Mouse (Mus musculus) C2C12 (cell line): ENCODE data around the gene Syce3. TPM values are rescaled to one million over a fixed set of nuclear protein-coding genes. Genes with fewer than 3 reads are reported as not detected.

Experiments used
- H3K27me3 ChIP-seq: one replicate; pipeline ENCODE4 v1.6.1; 2011; ENCODE audit not compliant: control insufficient read depth, insufficient read depth, insufficient read length
- H3K36me3 ChIP-seq: one replicate; pipeline ENCODE4 v1.6.1; 2011; ENCODE audit not compliant: control insufficient read depth, insufficient read depth
- H3K4me3 ChIP-seq: one replicate; pipeline ENCODE4 v1.5.1; 2011; ENCODE audit warnings: mild to moderate bottlenecking, control low read depth; ENCODE audit not compliant: poor library complexity, insufficient read depth, severe bottlenecking
- H3K79me2 ChIP-seq: one replicate; pipeline ENCODE4 v1.6.1; 2011; ENCODE audit not compliant: control insufficient read depth, insufficient read depth
- H3K79me3 ChIP-seq: one replicate; pipeline ENCODE4 v1.6.1; 2011; ENCODE audit warnings: low read depth, control low read depth
- H3ac ChIP-seq: one replicate; pipeline ENCODE3; 2011; ENCODE audit warnings: low read depth; ENCODE audit not compliant: control insufficient read depth, insufficient read length
- CEBPB ChIP-seq: IDR thresholded peaks from one replicate; pipeline ENCODE4 v1.6.1; 2011; ENCODE audit warnings: low read depth, mild to moderate bottlenecking, control low read depth, moderate library complexity
- CTCF ChIP-seq: IDR thresholded peaks from one replicate; pipeline ENCODE4 v1.5.1; 2011; ENCODE audit not compliant: control insufficient read depth, insufficient read depth, insufficient read length
- FOSL1 ChIP-seq: IDR thresholded peaks from one replicate; pipeline ENCODE4 v1.8.0; 2011; ENCODE audit warnings: mild to moderate bottlenecking, low read length; ENCODE audit not compliant: poor library complexity, insufficient read depth, severe bottlenecking
- MAX ChIP-seq: IDR thresholded peaks from one replicate; pipeline ENCODE4 v1.6.1; 2011; ENCODE audit warnings: mild to moderate bottlenecking, control low read depth
- MYOD1 ChIP-seq: IDR thresholded peaks from one replicate; pipeline ENCODE4 v1.6.1; 2011; ENCODE audit warnings: low read depth; ENCODE audit not compliant: control insufficient read depth, insufficient read length
- MYOG ChIP-seq: IDR thresholded peaks from one replicate; pipeline ENCODE4 v1.6.1; 2011; ENCODE audit not compliant: control insufficient read depth, insufficient read length; ENCODE audit errors: extremely low read depth
- USF1 ChIP-seq: IDR thresholded peaks from one replicate; pipeline ENCODE4 v1.6.1; 2011; ENCODE audit warnings: low read depth, mild to moderate bottlenecking, control low read depth, moderate library complexity
- polyA plus RNA-seq: library from polyadenylated mRNA; unstranded; fragments of >200 nt; fragmentation: generic; extraction: Trizol; gene quantifications from one replicate; pipeline ENCODE4 v1.2.1, GENCODE M21; 2012; ENCODE audit warnings: missing spikeins

Syce3 gene
- polyA plus RNA-seq, 1 experiment, result not detected

DNA sequence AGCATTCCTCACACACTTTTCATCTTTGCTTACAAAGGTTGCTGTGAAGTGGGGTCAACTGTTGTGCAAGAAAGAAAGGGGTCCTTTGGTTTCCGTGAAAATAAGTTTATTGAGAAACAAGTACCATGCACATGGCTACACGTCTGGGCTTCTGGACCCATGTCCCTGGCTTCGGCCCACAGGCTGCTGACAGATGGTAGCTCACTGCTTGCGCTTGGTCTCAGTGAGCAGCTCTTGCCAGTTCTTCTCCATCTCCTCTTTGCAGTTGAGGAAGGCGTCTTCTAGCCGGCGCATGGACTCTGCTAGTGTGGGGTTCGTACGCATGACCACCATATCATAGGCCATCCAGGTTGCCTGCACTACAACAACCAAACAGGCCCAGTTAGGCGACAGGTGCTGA lies 20.2 kb downstream of the Syce3 start:
- TF ChIP-seq MYOG, result no peak
- no peak for TF ChIP-seq FOSL1
- TF ChIP-seq MAX, result no peak
- no peak for TF ChIP-seq CTCF
- no peak for TF ChIP-seq CEBPB
- TF ChIP-seq USF1, result no peak
- TF ChIP-seq MYOD1, result no peak
- peaks cover 75% of the 10 kb centered on the region for H3K27me3 ChIP-seq
- no peak overlapping the region for H3K4me3 ChIP-seq
- no peaks in the 10 kb centered on the region for H3K79me2 ChIP-seq
- no peaks in the 10 kb centered on the region for H3K79me3 ChIP-seq
- H3K36me3 ChIP-seq, result no peaks in the 10 kb centered on the region
- H3ac ChIP-seq, result no peak overlapping the region

DNA sequence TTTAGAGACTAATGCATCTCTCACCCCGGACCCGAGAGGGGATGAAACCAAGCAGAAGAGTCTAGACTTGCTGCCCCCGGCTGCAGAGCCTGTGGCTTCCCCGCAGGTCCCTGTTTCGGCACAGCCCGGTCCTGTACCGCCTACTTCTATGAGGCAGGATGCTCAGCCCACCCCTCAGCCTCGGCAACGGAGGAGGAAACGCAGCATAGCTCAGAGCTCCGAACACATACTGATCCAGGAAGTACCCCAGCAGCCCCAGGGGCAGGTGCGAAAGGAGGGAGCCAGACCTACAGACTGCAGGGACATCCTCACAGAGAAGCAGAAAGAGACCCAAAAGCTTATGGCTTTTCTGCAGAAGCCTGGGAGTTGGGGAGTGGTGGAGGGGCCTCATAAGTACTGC lies 23.2 kb downstream of the Syce3 start:
- H3K27me3 ChIP-seq, result peaks cover 94% of the 10 kb centered on the region

DNA sequence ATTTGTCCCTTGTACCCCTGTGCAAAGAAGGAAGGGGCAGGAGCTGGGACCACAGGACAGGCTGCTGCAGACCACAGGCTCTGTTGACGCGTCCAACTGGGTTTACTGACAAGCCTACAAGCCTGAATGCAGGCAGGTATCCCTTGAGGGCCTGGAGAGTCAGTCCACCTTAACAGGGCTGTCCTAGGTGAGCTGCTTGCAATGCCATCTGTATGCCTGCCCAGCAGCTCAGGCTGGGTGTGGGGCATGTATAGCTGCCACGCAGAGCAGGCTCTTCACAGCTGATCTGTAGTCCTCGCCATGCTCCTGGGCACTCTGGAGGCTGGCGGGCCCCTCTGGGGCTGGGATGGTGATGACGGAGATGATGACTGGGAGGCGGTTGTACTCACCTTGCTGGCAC lies 25.7 kb downstream of the Syce3 start, which contains the start of gene Klhdc7b:
Klhdc7b (plus strand) TSS at position 301 of the 400 bp plus-strand sequence.
- H3K4me3 ChIP-seq, result no peak within 1 kb of the TSS
- peaks cover 73% of the 10 kb centered on the region for H3K27me3 ChIP-seq

More for the DNA sequence above, 23.2 kb downstream of the Syce3 start:
- no peaks in the 10 kb centered on the region for H3K36me3 ChIP-seq
- H3K4me3 ChIP-seq, result no peak overlapping the region
- TF ChIP-seq CEBPB (no peak), FOSL1 (no peak), USF1 (no peak), CTCF (no peak), MAX (no peak), MYOD1 (no peak), MYOG (no peak)
- no peaks in the 10 kb centered on the region for H3K79me2 ChIP-seq
- H3K79me3 ChIP-seq, result no peaks in the 10 kb centered on the region
- H3ac ChIP-seq, result no peak overlapping the region

DNA sequence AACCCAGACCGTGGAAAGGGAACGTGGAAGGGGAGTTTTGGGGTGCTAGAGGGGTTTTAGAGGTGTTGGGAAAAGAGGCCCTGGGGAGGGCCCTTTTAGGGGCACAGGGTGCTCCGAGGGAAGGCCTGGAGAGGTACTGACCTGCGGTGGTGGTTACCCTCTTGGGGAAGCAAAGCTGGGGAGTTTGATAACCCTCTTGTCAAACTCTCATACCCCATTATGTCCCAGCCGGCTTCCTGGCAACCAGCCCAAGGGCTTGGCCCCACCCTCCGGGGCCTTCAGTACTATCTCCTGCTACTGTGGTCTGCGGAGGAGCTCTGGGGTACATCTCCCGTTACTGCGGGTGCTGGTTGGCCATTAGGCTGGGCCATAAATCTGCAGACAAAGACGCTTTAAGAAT lies 30.9 kb downstream of the Syce3 start:
- H3ac ChIP-seq, result no peak overlapping the region
- H3K36me3 ChIP-seq, result no peaks in the 10 kb centered on the region
- no peak overlapping the region for H3K4me3 ChIP-seq
- peaks cover 54% of the 10 kb centered on the region for H3K27me3 ChIP-seq
- no peaks in the 10 kb centered on the region for H3K79me2 ChIP-seq
- TF ChIP-seq MYOG, result no peak
- TF ChIP-seq CEBPB, result no peak
- TF ChIP-seq USF1, result no peak
- no peak for TF ChIP-seq MYOD1
- TF ChIP-seq MAX, result no peak
- TF ChIP-seq FOSL1, result no peak
- no peak for TF ChIP-seq CTCF
- no peaks in the 10 kb centered on the region for H3K79me3 ChIP-seq

More for the DNA sequence above, 25.7 kb downstream of the Syce3 start, which contains the start of gene Klhdc7b:
- TF ChIP-seq MYOD1 (no peak), MYOG (no peak)
- Histone ChIP-seq H3K36me3 (no peaks in the 10 kb centered on the region), H3ac (no peak within 1 kb of the TSS), H3K79me2 (no peaks in the 10 kb centered on the region), H3K79me3 (no peaks in the 10 kb centered on the region)

DNA sequence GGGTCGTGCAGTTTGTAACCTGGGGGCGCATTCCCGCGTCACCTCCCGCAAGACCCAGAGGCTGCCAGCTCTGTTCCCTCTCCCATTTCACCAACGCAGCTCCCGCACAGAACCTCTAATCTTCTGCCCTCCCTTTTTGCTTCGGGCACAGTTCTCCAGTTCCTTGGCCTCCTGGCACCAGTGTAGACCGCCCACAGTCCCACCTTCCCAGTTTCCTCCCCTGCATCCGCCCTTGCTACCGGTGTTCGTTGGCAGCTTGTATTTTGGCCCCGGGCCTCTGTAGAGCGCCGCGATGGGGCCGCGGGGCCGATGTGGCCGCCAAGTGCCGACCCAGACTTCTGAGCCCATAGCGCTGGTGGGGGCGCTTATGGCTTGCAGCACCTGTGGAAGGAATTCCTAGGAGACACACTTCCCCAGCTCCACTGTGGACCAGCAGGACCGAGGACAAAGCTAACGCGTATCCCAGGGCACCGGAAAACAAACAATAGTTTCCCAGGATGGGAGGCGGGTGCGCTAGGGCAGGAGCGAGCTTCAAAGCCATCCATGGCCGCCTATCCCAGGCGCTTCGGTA lies 31.4 kb downstream of the Syce3 start, which contains the start of gene Odf3b:
Odf3b (minus strand) TSS at position 452 of the 571 bp plus-strand sequence.
- Histone ChIP-seq H3K4me3 (no peak within 1 kb of the TSS), H3K27me3 (peaks cover 49% of the 10 kb centered on the region), H3K79me2 (no peaks in the 10 kb centered on the region), H3K36me3 (no peaks in the 10 kb centered on the region), H3K79me3 (no peaks in the 10 kb centered on the region), H3ac (no peak within 1 kb of the TSS)
- no peak for TF ChIP-seq MYOG

DNA sequence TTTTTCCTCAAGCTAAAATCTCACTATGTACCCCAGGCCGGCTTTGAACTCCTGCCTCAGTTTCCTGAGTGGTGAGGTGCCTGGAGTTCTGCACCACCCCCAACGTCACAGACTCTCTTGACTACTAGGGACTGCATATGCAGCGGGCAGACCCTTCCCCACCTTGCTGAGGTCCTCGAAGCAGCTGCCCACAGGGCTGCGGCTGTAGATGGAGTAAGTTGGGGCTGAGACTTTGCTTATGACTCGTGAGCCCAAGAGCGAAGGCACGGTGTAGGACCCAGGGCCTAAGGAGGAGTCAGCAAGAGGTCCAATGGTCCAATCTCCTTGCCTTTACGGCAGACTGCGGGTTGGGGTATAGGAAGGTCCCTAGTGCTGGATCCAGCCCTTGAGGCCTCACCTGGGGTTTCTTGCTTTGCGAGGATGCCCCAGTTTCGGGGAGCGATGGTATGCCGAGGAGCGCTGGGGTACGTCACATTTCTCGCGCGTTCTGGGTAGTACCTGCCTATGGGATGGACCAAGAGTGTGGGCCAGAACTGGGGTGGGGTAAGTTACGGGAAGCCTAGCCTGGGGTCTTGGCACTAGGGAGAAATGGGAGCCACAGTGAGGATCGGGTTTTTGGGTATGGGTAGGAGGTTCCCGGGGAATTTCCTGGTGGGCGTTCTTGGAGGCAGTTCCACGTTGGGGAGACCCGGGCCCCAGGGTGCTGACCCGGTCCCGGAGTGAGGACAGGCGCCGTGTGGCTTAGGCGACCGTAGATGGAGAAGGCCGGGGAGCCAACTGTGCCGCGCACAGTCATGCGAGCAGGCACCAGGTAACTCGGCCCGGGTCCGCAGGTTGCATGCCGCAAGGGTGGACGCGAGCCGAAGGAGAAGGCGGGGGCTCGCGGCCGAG lies 32.1 kb downstream of the Syce3 start:
- no peak for TF ChIP-seq MYOG
- no peak for TF ChIP-seq FOSL1
- no peak for TF ChIP-seq USF1
- TF ChIP-seq MYOD1, result no peak
- TF ChIP-seq CEBPB, result no peak
- TF ChIP-seq CTCF, result no peak
- no peak for TF ChIP-seq MAX
- Histone ChIP-seq H3ac (no peak overlapping the region), H3K4me3 (no peak overlapping the region), H3K79me3 (no peaks in the 10 kb centered on the region), H3K36me3 (no peaks in the 10 kb centered on the region), H3K79me2 (peaks cover 2% of the 10 kb centered on the region), H3K27me3 (peaks cover 45% of the 10 kb centered on the region)
